Mouse (Mus musculus) liver, adult 2 months (tissue): ENCODE measurements around the gene Prelid1.

Source experiments
- CTCF ChIP-seq: fragments of 200-500 bp; IDR thresholded peaks from 2 replicates; pipeline ENCODE4 v1.5.1; 2011; ENCODE audit warnings: low read depth, low read length, control low read depth
- POLR2A ChIP-seq: fragments of 200-500 bp; IDR thresholded peaks from 2 replicates; pipeline ENCODE4 v1.6.1; 2011; ENCODE audit warnings: low read length, control low read depth; ENCODE audit not compliant: insufficient read depth; ENCODE audit errors: extremely low read depth

GRCm38 (mm10) chr13:55337341-55337975 is 17.2 kb downstream of the Prelid1 start:
- no peak for TF ChIP-seq CTCF
- no peak for TF ChIP-seq POLR2A
